Mouse (Mus musculus) intestine, embryonic 16.5 days (tissue): ENCODE data around the gene Gpr132. TPM values are rescaled to one million over a fixed set of nuclear protein-coding genes. Genes with fewer than 3 reads are reported as not detected.

Source experiments
- ATAC-seq: fragments of 200-750 bp; cut with Nextera tagmentation; 2 replicates; pipeline ENCODE4 v1.8.0; 2017; ENCODE audit warnings: moderate TSS enrichment, moderate library complexity
- H3K27ac ChIP-seq: fragments of 300-500 bp; sonication (generic); 2 replicates; pipeline ENCODE4 v1.5.1; 2014; ENCODE audit warnings: mild to moderate bottlenecking, low read length
- H3K27me3 ChIP-seq: fragments of 300-500 bp; sonication (generic); replicated peaks from 2 replicates; pipeline ENCODE4 v1.6.1; 2014; ENCODE audit warnings: low read length, control low read depth, mixed read lengths; ENCODE audit not compliant: control insufficient read depth, insufficient read depth
- H3K36me3 ChIP-seq: fragments of 300-500 bp; sonication (generic); 2 replicates; pipeline ENCODE4 v1.6.1; 2014; ENCODE audit warnings: low read length, control low read depth; ENCODE audit not compliant: control insufficient read depth, insufficient read depth
- H3K4me1 ChIP-seq: fragments of 300-500 bp; sonication (generic); 2 replicates; pipeline ENCODE4 v1.6.1; 2014; ENCODE audit warnings: low read length, control low read depth, mixed read lengths; ENCODE audit not compliant: control insufficient read depth, insufficient read depth
- H3K4me2 ChIP-seq: fragments of 300-500 bp; sonication (generic); 2 replicates; pipeline ENCODE4 v1.6.1; 2014; ENCODE audit warnings: low read depth, low read length, control low read depth
- H3K4me3 ChIP-seq: fragments of 300-500 bp; sonication (generic); 2 replicates; pipeline ENCODE4 v1.5.1; 2014; ENCODE audit warnings: mild to moderate bottlenecking, low read length
- H3K9ac ChIP-seq: fragments of 300-500 bp; sonication (generic); 2 replicates; pipeline ENCODE4 v1.6.1; 2014; ENCODE audit warnings: low read depth, low read length
- H3K9me3 ChIP-seq: fragments of 300-500 bp; sonication (generic); 2 replicates; pipeline ENCODE4 v1.6.1; 2016; ENCODE audit warnings: low read length, control low read depth; ENCODE audit not compliant: control insufficient read depth
- WGBS: fragments of 180-500 bp; shearing (Covaris S2); extraction: QIAGEN DNeasy Blood & Tissue Kit; methylation state at CpG from one replicate; pipeline ENCODE4 v1.1.7; 2014; 5-methylcytosine and 5-hydroxymethylcytosine counted together
- polyA plus RNA-seq: library from polyadenylated mRNA; unstranded; fragments of >200 nt; fragmentation: Nextera tagmentation; extraction: Ambion mirVana; gene quantifications from 2 replicates; pipeline ENCODE4 v1.2.1, GENCODE M21; 2015

Gene Gpr132
- polyA plus RNA-seq, 1 experiment from 2014 or later: 0.40 TPM

GRCm38 (mm10) chr12:112860765-112861164 lies 7.3 kb downstream of the Gpr132 start:
- no peaks in the 10 kb centered on the region for H3K36me3 ChIP-seq
- no peaks in the 10 kb centered on the region for H3K9me3 ChIP-seq
- WGBS: 65% methylated on average over 7 of the region's 7 CpGs
- H3K27me3 ChIP-seq: no peaks in the 10 kb centered on the region
- H3K4me1 ChIP-seq: no peaks in the 10 kb centered on the region
- no peak for ATAC-seq
- H3K4me2 ChIP-seq: no peak overlapping the region
- no peak overlapping the region for H3K27ac ChIP-seq
- H3K9ac ChIP-seq: no peak overlapping the region
- H3K4me3 ChIP-seq: no peak overlapping the region

- no peak overlapping the region for H3K4me2 ChIP-seq
- H3K4me3 ChIP-seq: no peak overlapping the region
- H3K9ac ChIP-seq: no peak overlapping the region
- ATAC-seq: no peak
- H3K9me3 ChIP-seq: no peaks in the 10 kb centered on the region
- H3K36me3 ChIP-seq: no peaks in the 10 kb centered on the region
- no peak overlapping the region for H3K27ac ChIP-seq
- H3K27me3 ChIP-seq: no peaks in the 10 kb centered on the region
- no peaks in the 10 kb centered on the region for H3K4me1 ChIP-seq
- WGBS: 65% methylated on average over 8 of the region's 8 CpGs
Measured at GRCm38 (mm10) chr12:112859930-112860329, 8.1 kb downstream of the Gpr132 start.

GRCm38 (mm10) chr12:112858581-112859336 lies 9.3 kb downstream of the Gpr132 start:
- Histone ChIP-seq H3K9me3 (no peaks in the 10 kb centered on the region), H3K4me2 (no peak overlapping the region), H3K9ac (no peak overlapping the region), H3K36me3 (no peaks in the 10 kb centered on the region), H3K27me3 (no peaks in the 10 kb centered on the region), H3K4me1 (no peaks in the 10 kb centered on the region), H3K27ac (no peak overlapping the region), H3K4me3 (no peak overlapping the region)
- 89% methylated on average over 9 of the region's 9 CpGs for WGBS
- ATAC-seq: no peak

GRCm38 (mm10) chr12:112857021-112857925 lies 10.8 kb downstream of the Gpr132 start:
- no peak for ATAC-seq
- WGBS: 71% methylated on average over 9 of the region's 9 CpGs
- H3K27me3 ChIP-seq: no peaks in the 10 kb centered on the region
- H3K9me3 ChIP-seq: no peaks in the 10 kb centered on the region
- no peaks in the 10 kb centered on the region for H3K4me1 ChIP-seq
- no peak overlapping the region for H3K27ac ChIP-seq
- H3K9ac ChIP-seq: no peak overlapping the region
- no peak overlapping the region for H3K4me2 ChIP-seq
- no peaks in the 10 kb centered on the region for H3K36me3 ChIP-seq
- H3K4me3 ChIP-seq: no peak overlapping the region

GRCm38 (mm10) chr12:112856338-112856737 lies 11.7 kb downstream of the Gpr132 start:
- no peak for ATAC-seq
- Histone ChIP-seq H3K4me3 (no peak overlapping the region), H3K4me1 (no peaks in the 10 kb centered on the region), H3K27ac (no peak overlapping the region), H3K27me3 (no peaks in the 10 kb centered on the region), H3K9ac (no peak overlapping the region), H3K4me2 (no peak overlapping the region), H3K36me3 (no peaks in the 10 kb centered on the region), H3K9me3 (no peaks in the 10 kb centered on the region)
- 91% methylated on average over 3 of the region's 3 CpGs for WGBS

- H3K4me2 ChIP-seq: no peak overlapping the region
- no peaks in the 10 kb centered on the region for H3K4me1 ChIP-seq
- no peaks in the 10 kb centered on the region for H3K27me3 ChIP-seq
- no peak overlapping the region for H3K4me3 ChIP-seq
- no peak overlapping the region for H3K9ac ChIP-seq
- H3K9me3 ChIP-seq: no peaks in the 10 kb centered on the region
- 60% methylated on average over 7 of the region's 7 CpGs for WGBS
- no peak for ATAC-seq
- no peak overlapping the region for H3K27ac ChIP-seq
- no peaks in the 10 kb centered on the region for H3K36me3 ChIP-seq
Measured at GRCm38 (mm10) chr12:112854610-112855333, 13.3 kb downstream of the Gpr132 start.

GRCm38 (mm10) chr12:112853050-112853729 lies 14.8 kb downstream of the Gpr132 start:
- no peaks in the 10 kb centered on the region for H3K36me3 ChIP-seq
- H3K27me3 ChIP-seq: no peaks in the 10 kb centered on the region
- WGBS: 70% methylated on average over 11 of the region's 11 CpGs
- no peak overlapping the region for H3K27ac ChIP-seq
- peak; percentile 33; the same call in 1 of the 2 replicates for ATAC-seq
- no peak overlapping the region for H3K9ac ChIP-seq
- H3K9me3 ChIP-seq: no peaks in the 10 kb centered on the region
- no peak overlapping the region for H3K4me3 ChIP-seq
- no peak overlapping the region for H3K4me2 ChIP-seq
- no peaks in the 10 kb centered on the region for H3K4me1 ChIP-seq

- no peak overlapping the region for H3K27ac ChIP-seq
- 40% methylated on average over 8 of the region's 8 CpGs for WGBS
- ATAC-seq: no peak
Measured at GRCm38 (mm10) chr12:112851116-112851515, 16.9 kb downstream of the Gpr132 start.

More at GRCm38 (mm10) chr12:112851116-112851515, 16.9 kb downstream of the Gpr132 start:
- Histone ChIP-seq H3K27me3 (no peaks in the 10 kb centered on the region), H3K9me3 (no peaks in the 10 kb centered on the region), H3K4me2 (no peak overlapping the region), H3K4me1 (no peaks in the 10 kb centered on the region), H3K4me3 (no peak overlapping the region), H3K36me3 (no peaks in the 10 kb centered on the region), H3K9ac (no peak overlapping the region)
